Mouse (Mus musculus) urinary bladder, postnatal 10 days (tissue): ENCODE data around the gene Rhbdl2.

Experiments
- DNase-seq: peaks from one replicate; pipeline ENCODE4 v3.0.0; 2022; ENCODE audit warnings: low spot score

Gene Rhbdl2

DNA sequence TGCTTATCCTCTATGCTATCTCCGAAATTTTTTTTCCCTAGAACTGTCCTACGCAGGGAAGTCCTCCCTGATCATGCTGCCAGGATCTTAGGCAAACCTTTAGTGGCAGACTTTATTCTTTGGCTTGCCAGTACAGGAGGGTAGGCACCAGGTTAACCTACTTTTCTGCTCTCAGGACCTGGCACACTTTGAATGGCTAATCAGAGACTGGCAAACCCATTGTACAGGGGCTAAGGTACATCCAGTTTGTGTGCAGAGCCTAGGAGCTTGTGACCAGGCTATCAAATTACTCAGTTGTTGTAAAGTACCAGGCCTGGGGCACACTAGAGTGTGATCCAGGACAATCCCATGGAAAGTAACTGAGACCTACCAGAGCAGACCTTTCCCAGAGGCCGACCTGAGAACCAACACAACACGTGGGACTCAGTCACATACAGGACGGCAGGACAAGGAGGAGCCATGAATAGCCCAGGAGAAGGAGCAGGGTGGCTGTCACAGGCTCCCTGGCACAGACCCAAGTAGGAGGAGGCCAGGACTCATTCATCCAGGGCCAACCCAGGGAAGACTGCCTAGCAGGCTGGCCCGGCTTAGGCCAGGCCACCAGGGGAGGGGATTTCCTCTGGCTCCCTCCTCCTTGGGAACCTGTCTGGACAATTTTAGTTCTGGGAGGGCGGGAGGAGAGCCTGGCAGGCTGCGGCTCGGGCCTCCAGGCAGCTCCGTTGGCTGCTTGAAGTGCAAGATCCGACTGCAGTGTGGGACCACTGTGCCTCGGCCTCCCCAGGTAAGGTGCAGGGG lies at the start of gene Rhbdl2:
Gene Rhbdl2, plus strand, starts transcription at position 684 of the 795 bp plus-strand sequence.
- no peak for DNase-seq

DNA sequence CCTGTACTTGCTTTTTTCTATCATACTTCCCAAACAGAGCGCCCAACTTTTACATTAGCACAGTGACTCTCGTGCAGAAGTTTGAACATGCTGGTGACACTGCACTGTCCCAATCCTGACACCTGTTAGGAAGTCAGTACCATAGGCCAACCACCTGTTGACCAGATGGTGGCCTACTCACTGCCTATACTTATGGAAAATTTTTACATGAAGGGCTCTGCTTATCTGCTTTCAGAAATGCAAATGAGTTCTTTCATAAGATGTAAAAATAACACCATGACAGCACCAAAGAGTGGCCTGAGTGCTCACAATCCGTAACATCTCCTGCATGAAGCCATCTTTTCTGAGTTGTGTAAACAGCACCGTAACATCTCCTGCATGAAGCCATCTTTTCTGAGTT lies 49.0 kb upstream of the Rhbdl2 start:
- no peak for DNase-seq

DNA sequence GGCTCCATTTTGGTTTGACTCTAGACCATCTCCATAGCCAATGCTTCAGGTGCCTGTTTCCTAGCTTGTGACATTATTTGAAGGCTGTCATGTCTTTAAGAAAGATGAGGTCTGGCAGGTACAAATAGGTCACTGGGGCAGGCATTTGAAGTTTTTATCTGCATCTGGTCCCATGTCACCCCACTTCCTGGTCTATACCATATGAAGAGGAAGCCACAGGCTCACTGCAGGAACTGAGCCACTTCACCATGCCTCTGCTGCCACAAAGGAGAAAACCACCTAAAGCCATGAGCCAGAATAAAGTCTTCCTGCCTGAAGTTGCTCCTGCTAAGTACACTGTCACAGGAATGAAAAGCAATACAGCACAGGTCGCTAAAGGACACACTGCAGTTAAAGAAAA lies 44.8 kb upstream of the Rhbdl2 start:
- DNase-seq = no peak

DNA sequence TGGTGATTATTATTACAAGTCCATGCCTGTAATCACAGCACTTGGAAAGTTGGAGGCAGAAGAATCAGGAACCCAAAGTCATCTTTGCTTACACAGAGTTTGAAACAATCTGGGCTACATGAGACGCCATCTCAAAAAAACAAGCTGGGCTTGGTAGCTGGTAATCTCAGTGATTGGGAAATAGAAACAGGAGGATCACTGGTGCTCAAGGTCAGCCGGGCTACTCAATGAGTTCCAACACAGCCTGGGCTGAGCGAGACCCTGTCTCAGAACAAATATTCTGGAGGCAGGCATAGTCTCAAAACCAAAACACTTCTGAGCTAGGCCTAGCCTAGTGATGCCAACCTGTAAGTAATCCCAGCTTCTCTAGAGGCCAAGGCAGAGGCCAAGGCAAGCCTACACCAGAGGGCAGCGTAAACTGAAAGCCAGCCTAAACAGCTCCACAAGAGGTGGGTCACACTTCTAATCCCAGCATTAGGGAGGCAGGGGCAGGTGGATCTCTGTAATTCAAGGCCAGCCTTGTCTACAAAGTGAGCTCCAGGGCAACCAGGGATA lies 42.4 kb upstream of the Rhbdl2 start:
- no peak for DNase-seq

- no peak for DNase-seq
Observed at GRCm38 (mm10) chr4:123748726-123749415, 38.8 kb upstream of the Rhbdl2 start.

DNA sequence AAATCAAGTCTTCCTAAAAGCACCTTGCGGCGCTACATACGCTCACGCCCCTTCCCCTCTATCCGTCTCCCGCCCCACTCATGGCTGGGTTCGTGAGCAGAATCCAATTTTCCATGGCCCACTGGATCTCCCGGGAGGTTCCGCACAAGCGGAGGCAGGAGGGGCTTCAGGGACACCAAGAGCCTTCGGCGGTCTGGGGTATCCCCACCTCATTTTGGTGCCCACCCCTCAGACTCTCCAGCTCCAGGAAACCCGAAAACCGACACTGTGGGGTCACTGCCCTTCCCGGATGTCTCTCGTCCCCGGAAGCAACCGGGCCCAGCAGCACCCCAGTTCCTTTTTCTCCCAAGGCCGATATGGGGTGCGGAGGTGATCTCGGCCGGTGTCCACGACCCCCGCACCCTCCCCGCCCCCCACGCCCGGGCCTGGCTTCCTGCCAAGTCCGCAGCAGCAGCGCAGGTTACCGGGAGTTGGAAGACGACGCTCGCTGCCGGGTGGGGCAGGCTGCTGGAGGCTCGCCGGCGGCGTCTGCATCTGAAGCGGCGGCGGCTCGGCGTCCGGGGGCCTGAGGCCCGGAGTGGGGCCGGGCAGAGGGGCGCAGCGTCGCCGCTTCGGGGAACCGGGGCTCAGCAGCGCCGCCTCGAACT lies 38.1 kb upstream of the Rhbdl2 start:
- DNase-seq = no peak

DNA sequence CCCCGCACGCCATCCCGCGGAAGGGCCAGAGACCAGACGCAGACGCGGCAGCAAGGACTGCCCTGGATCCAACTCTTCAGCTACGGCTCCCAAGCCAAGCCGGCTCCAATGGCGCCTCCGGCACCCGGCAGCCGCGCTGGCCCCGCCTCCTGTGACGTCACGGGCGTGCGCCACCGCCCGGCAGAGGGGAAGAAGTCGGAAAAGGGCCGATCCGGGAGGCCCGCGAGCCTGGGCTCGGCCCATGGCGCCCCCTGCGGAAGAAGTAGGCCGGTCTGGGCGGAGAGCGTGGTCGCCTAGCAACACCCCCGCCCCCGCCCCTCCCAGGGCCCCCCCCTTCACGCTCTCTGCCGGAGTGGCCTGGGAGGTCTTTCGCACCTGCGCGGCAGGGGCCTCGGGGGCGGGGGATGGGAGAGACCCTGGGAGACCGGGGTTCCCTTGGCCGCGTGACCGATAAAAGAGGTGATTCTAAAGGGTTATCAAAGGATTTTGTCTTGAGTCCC lies 37.5 kb upstream of the Rhbdl2 start, which contains the start of gene Akirin1:
Gene Akirin1, minus strand, starts transcription at position 194 of the 500 bp plus-strand sequence.
- peak; percentile 92 for DNase-seq

GRCm38 (mm10) chr4:123750707-123751312 lies 36.9 kb upstream of the Rhbdl2 start:
- no peak for DNase-seq

- DNase-seq = no peak
Observed at GRCm38 (mm10) chr4:123758306-123758705, 29.4 kb upstream of the Rhbdl2 start.

DNA sequence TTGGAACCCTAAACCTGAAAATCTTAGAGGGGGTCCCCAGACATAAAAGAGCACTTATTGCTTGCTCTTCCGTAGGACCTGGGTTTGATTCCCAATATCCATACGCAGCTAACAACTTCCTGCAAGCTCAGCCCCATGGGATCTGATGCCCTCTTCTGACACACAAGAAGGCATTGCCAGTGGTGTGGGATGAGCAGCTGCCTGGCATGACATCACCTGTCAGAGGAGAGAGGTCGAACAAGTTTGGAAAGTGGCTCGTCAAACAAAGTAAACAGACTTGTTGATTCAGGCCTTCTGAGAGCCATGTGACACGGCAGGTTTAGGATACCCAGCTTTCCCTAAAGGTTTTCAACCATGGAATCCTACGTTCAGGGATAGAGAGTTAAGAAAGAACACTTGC lies 22.6 kb upstream of the Rhbdl2 start:
- DNase-seq = no peak

- DNase-seq = no peak
Observed at GRCm38 (mm10) chr4:123767807-123768206, 19.9 kb upstream of the Rhbdl2 start.

DNA sequence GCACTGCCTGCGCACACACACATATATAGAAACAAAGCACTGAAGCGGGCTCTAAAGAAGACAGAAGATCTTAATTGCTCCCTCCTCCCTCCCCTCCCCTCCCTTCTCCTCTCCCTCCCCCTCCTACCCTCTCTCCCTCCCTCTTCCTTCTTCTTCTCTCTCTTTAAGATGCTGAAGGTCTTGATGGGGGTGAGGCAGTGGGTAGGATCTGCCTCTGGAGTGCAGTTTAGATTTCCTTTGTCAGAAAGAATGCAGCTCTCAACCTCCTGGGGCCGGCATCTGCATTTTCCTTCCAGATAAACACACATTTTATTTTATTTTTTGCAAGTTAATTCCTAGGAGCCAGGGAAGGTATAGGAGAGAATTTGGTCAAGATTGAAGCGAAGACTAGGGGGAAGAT lies 19.4 kb upstream of the Rhbdl2 start:
- DNase-seq = no peak

- DNase-seq = no peak
Observed at GRCm38 (mm10) chr4:123792666-123793065, 5.0 kb downstream of the Rhbdl2 start.

GRCm38 (mm10) chr4:123793136-123793535 lies 5.5 kb downstream of the Rhbdl2 start:
- no peak for DNase-seq

GRCm38 (mm10) chr4:123795057-123795456 lies 7.4 kb downstream of the Rhbdl2 start:
- DNase-seq = no peak

DNA sequence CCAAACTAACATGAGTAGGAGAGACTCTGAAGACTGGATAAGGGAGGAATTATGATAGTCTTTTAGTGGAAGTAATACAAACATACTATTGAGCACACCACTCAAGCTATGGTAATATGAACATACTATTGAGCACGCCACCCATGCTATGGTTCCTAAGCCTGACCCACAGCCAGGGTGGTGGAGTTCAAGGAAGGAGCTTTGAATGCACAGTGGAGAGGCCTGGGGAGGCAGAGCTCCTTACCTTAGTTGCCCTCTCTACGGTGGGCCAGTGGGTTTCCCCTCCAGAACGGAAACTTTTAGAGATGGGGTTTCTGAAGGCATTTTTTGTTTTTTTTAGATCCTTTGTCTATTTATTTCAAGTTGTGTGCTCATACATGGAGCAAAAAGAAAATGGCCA lies 9.7 kb downstream of the Rhbdl2 start:
- no peak for DNase-seq

DNA sequence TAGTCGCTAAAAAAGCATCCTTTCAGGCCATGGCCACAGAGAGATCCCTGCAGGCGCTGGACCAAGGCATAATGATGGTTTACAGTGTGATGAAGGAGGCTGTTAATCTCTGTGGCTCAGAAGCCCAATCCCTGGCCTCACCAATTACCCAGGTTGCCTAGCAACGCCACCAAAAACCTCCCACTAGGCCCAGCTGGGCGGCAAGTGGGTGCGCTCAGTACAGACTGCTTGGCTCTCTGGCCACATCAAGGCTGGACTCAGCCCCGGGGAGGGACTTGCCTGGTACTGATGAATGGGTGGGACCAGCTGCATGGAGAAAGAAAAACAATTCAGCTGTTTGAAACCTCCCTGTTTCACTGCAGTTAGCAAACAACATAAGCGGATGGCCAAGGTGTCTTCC lies 10.2 kb downstream of the Rhbdl2 start:
- no peak for DNase-seq

GRCm38 (mm10) chr4:123803642-123804041 lies 16.0 kb downstream of the Rhbdl2 start:
- DNase-seq = no peak

DNA sequence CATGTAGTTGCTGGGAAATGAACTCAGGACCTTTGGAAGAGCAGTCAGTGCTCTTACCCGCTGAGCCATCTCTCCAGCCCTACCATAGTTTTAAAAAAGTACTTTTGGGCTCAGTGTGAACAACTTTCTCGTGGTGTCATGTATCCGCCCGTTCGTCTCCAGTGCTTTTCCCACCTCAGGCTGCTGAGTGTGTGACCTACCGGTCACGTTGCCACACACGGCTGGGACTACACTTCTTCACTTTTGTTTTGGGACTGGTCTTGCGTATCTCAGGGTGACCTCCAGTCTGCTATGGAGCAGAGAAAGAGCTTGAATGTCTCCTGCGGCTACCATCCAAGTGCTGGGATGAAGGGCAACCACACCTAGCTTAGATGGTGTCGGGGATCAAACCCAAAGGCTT lies 20.6 kb downstream of the Rhbdl2 start:
- no peak for DNase-seq

DNA sequence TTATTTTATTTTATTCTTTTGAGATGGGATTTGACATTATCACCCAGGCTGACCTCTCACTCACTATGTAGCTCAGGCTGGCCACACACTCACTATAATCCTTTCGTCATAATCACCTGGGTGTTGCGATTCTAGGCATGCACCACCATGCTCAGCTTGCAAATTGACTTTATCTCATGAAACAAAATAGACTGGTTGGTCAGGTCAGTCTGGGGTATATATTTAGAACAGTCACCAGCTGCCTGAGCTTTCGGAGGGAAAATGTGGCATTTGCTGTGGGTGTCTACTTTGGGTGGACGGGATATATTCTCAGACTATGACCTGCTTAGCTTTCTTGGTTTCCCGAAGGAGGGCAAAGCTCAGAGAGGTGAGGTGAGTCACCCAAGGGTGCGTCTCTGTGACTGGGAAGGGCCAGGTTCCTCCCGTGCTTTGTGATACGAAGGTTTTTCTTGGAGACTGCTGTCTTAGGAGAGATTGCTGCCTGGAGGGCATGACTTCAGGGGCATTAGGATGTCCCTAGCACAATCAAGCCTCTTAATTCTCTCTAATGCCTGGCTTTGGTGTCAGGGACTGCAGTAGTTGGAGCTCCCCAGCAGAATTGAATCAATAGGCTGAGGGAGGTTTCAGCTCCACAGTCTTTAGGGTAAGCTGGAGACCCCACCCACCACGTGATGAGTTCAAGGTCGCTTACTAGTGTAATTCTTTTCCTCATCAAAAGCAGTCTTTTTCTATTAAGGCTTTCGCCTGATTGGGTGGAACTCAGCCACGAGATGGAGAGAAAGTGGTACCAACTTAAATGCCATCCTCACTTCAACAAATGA lies 23.0 kb downstream of the Rhbdl2 start:
- no peak for DNase-seq

GRCm38 (mm10) chr4:123812525-123812924 lies 24.9 kb downstream of the Rhbdl2 start:
- no peak for DNase-seq
